ENCODE assay signal across 10 mouse cellular contexts in the genomic region with DNA sequence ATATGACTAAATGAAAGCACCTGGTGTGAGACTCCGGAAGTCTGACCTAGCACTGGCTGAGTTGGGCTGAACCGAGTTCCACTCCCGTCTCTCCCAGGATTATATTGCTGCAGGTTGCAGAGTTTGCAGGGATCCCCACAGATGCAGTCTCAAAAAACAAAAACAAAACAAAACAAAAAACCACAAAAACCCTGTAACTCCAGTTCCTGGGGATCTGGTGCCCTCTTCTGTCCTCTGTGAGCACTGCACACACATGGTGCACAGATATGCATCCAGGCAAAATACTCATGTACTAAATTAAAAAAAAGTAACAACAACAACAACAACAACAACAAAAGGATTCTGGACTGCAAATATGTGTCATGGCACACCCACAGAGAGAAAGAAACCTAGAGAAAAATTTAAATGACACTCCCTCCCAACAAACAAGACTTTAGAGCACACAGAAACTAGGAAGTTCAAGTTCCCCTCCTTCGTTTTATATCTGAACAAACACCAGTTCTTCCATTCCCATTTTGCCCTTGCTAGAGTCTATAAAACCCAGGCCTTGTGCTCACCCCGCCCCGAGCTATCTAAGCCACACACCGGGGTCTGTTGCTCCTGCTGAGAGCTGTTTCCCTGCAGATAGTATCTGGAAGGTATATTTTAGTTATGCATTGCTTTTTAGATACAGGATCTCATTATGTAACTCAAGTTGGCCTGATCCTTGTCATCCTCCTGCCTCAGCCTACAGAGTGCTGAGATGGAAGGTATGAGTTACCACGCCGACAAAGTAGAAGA. TPM values are rescaled to one million over a fixed set of nuclear protein-coding genes. Genes with fewer than 3 reads are reported as not detected.
DNase-seq lines count a peak whose midpoint lies in the region; ATAC-seq lines count a peak whose summit lies in the region.
"Had no signal": no experiment of that assay in that cellular context is flagged by ENCODE, and none has a peak within 500 bp of the region (broad histone marks: within the 10 kb centered on the region; RNA-seq: fewer than 3 reads in every experiment).

No protein-coding gene starts in this region.

- no peaks in the 10 kb centered on the region for H3K4me1 ChIP-seq in intestine, embryonic 14.5 days (replicated peaks; ENCODE audit: control insufficient read depth, insufficient read depth, low read length)
- H3K4me1 ChIP-seq in intestine, embryonic 16.5 days (ENCODE audit: control insufficient read depth, insufficient read depth, low read length), result no peaks in the 10 kb centered on the region
- no peaks in the 10 kb centered on the region for H3K4me1 ChIP-seq in liver, embryonic 15.5 days (replicated peaks)
- H3K4me1 ChIP-seq: hindbrain, embryonic 13.5 days had no signal

- no peak overlapping the region for H3K27ac ChIP-seq in intestine, embryonic 14.5 days (ENCODE audit: low read depth)
- no peak overlapping the region for H3K27ac ChIP-seq in intestine, embryonic 16.5 days (ENCODE audit: low read length)
- H3K27ac ChIP-seq in liver, embryonic 15.5 days (replicated peaks), result no peak overlapping the region
- H3K27ac ChIP-seq: hindbrain, embryonic 13.5 days had no signal

- H3K4me3 ChIP-seq in intestine, embryonic 14.5 days (ENCODE audit: low read depth, low read length), result no peak overlapping the region
- H3K4me3 ChIP-seq in intestine, embryonic 16.5 days (ENCODE audit: low read length), result no peak overlapping the region
- H3K4me3 ChIP-seq in liver, embryonic 15.5 days (replicated peaks), result no peak overlapping the region
- H3K4me3 ChIP-seq: erythroblast, embryonic 14.5 days; hindbrain, embryonic 13.5 days had no signal

- H3K9ac ChIP-seq in intestine, embryonic 14.5 days (ENCODE audit: low read length), result no peak overlapping the region
- no peak overlapping the region for H3K9ac ChIP-seq in intestine, embryonic 16.5 days (ENCODE audit: low read depth, low read length)
- H3K9ac ChIP-seq in liver, embryonic 15.5 days, result no peak overlapping the region
- H3K9ac ChIP-seq: hindbrain, embryonic 13.5 days had no signal

- H3K4me2 ChIP-seq in intestine, embryonic 14.5 days (ENCODE audit: low read length), result no peak overlapping the region
- no peak overlapping the region for H3K4me2 ChIP-seq in intestine, embryonic 16.5 days (ENCODE audit: low read depth, low read length)
- no peak overlapping the region for H3K4me2 ChIP-seq in liver, embryonic 15.5 days
- H3K4me2 ChIP-seq: hindbrain, embryonic 13.5 days had no signal

- H3K36me3 ChIP-seq in intestine, embryonic 14.5 days (ENCODE audit: control insufficient read depth, insufficient read depth, low read length), result peaks cover 93% of the 10 kb centered on the region
- H3K36me3 ChIP-seq in intestine, embryonic 16.5 days (ENCODE audit: control insufficient read depth, insufficient read depth, low read length), result peaks cover 29% of the 10 kb centered on the region
- peaks cover 90% of the 10 kb centered on the region for H3K36me3 ChIP-seq in liver, embryonic 15.5 days (replicated peaks)

- ATAC-seq in intestine, embryonic 14.5 days (replicated peaks; ENCODE audit: low FRiP score, low TSS enrichment, low read depth), result no peak
- ATAC-seq in intestine, embryonic 16.5 days, result no peak
- ATAC-seq in liver, embryonic 15.5 days (ENCODE audit: insufficient read depth), result peak; percentile 23; the same call in 1 of the 2 replicates

- peaks cover 4% of the 10 kb centered on the region; the same call in 1 of the 2 replicates for H3K9me3 ChIP-seq in intestine, embryonic 14.5 days (ENCODE audit: control insufficient read depth, low read length)
- H3K9me3 ChIP-seq in intestine, embryonic 16.5 days (ENCODE audit: control insufficient read depth, low read length), result no peaks in the 10 kb centered on the region
- no peaks in the 10 kb centered on the region for H3K9me3 ChIP-seq in liver, embryonic 15.5 days (replicated peaks)

- 91% methylated on average over 9 of the region's 9 CpGs for WGBS in intestine, embryonic 14.5 days
- 88% methylated on average over 9 of the region's 9 CpGs for WGBS in intestine, embryonic 16.5 days
- WGBS in liver, embryonic 15.5 days (ENCODE audit: insufficient replicate concordance), result 63% methylated on average over 9 of the region's 9 CpGs

- DNase-seq in intestine, embryonic 14.5 days (ENCODE audit: low spot score), result peak; percentile 52
- peak; percentile 60 for DNase-seq in A20 (ENCODE audit: low read depth, low spot score)
- DNase-seq in NIH3T3 (ENCODE audit: low read depth), result peak; percentile 47
- no peak for DNase-seq in layer of hippocampus, adult 9-10 months (ENCODE audit: low spot score)
- no peak for DNase-seq in urinary bladder, postnatal 36 days (ENCODE audit: low spot score in 2 of 2)
- DNase-seq in gastrocnemius, postnatal 10 days, result no peak

- no peaks in the 10 kb centered on the region for H3K27me3 ChIP-seq in intestine, embryonic 14.5 days (replicated peaks; ENCODE audit: control insufficient read depth, insufficient read depth, low read length)
- H3K27me3 ChIP-seq in intestine, embryonic 16.5 days (replicated peaks; ENCODE audit: control insufficient read depth, insufficient read depth, low read length), result no peaks in the 10 kb centered on the region
- H3K27me3 ChIP-seq in liver, embryonic 15.5 days, result no peaks in the 10 kb centered on the region
- H3K27me3 ChIP-seq: hindbrain, embryonic 13.5 days had no signal

RNA-seq across cellular contexts. Expression of gene Polg2, which starts 9.0 kb away (rescaled TPM):
- 11.5 and 13.5 TPM in 2 replicates for polyA plus RNA-seq in intestine, embryonic 14.5 days (2014; fragmentation: Nextera tagmentation; extraction: Ambion mirVana)
- polyA plus RNA-seq in intestine, embryonic 16.5 days (2015; fragmentation: Nextera tagmentation; extraction: Ambion mirVana), result 12.6 and 13.7 TPM in 2 replicates
- 3.8 and 4.7 TPM in 2 replicates for polyA plus RNA-seq in liver, embryonic 15.5 days (2015; fragmentation: Nextera tagmentation; extraction: Ambion mirVana)
- 1 to 10 TPM; 4.9 to 5.2 TPM for total RNA-seq in gastrocnemius, postnatal 10 days (2021)

RNA-seq across cellular contexts. Expression of gene Ddx5, which starts 18.6 kb away (rescaled TPM):
- 340 and 353 TPM in 2 replicates for polyA plus RNA-seq in intestine, embryonic 14.5 days (2014; fragmentation: Nextera tagmentation; extraction: Ambion mirVana)
- polyA plus RNA-seq in intestine, embryonic 16.5 days (2015; fragmentation: Nextera tagmentation; extraction: Ambion mirVana), result 227 and 230 TPM in 2 replicates
- polyA plus RNA-seq in liver, embryonic 15.5 days (2015; fragmentation: Nextera tagmentation; extraction: Ambion mirVana), result 114 and 115 TPM in 2 replicates
- total RNA-seq in gastrocnemius, postnatal 10 days (2021), result 100 to 1,000 TPM; 281 to 345 TPM

RNA-seq across cellular contexts. Expression of gene Cep95, which starts 18.7 kb away (rescaled TPM):
- 19.3 and 19.4 TPM in 2 replicates for polyA plus RNA-seq in intestine, embryonic 14.5 days (2014; fragmentation: Nextera tagmentation; extraction: Ambion mirVana)
- polyA plus RNA-seq in intestine, embryonic 16.5 days (2015; fragmentation: Nextera tagmentation; extraction: Ambion mirVana), result 15.4 and 16.3 TPM in 2 replicates
- 7.8 and 9.1 TPM in 2 replicates for polyA plus RNA-seq in liver, embryonic 15.5 days (2015; fragmentation: Nextera tagmentation; extraction: Ambion mirVana)
- 1 to 10 TPM; 5.5 to 8.7 TPM for total RNA-seq in gastrocnemius, postnatal 10 days (2021)

RNA-seq across cellular contexts. Expression of gene Milr1, which starts 19.4 kb away (rescaled TPM):
- polyA plus RNA-seq in intestine, embryonic 14.5 days (2014; fragmentation: Nextera tagmentation; extraction: Ambion mirVana), result 1.6 and 2.1 TPM in 2 replicates
- polyA plus RNA-seq in intestine, embryonic 16.5 days (2015; fragmentation: Nextera tagmentation; extraction: Ambion mirVana), result 1.6 and 1.7 TPM in 2 replicates
- polyA plus RNA-seq in liver, embryonic 15.5 days (2015; fragmentation: Nextera tagmentation; extraction: Ambion mirVana), result 2.8 and 3.2 TPM in 2 replicates
- total RNA-seq in gastrocnemius, postnatal 10 days (2021), result 1 to 10 TPM; 1.0 to 1.2 TPM
- polyA plus RNA-seq: erythroblast, embryonic 14.5 days had no signal

RNA-seq across cellular contexts. Expression of gene Pecam1, which starts 20.0 kb away (rescaled TPM):
- polyA plus RNA-seq in intestine, embryonic 14.5 days (2014; fragmentation: Nextera tagmentation; extraction: Ambion mirVana), result 44.3 and 49.9 TPM in 2 replicates
- polyA plus RNA-seq in intestine, embryonic 16.5 days (2015; fragmentation: Nextera tagmentation; extraction: Ambion mirVana), result 48.2 and 48.6 TPM in 2 replicates
- 7.0 and 7.8 TPM in 2 replicates for polyA plus RNA-seq in liver, embryonic 15.5 days (2015; fragmentation: Nextera tagmentation; extraction: Ambion mirVana)
- 100 to 1,000 TPM; 104 to 118 TPM for total RNA-seq in gastrocnemius, postnatal 10 days (2021)
- polyA plus RNA-seq: erythroblast, embryonic 14.5 days had no signal

Comparison
In these comparisons a context has a peak if more than half of its experiments do, and no peak if none do; other contexts are left out.
1. DNase-seq: peak in intestine, embryonic 14.5 days (single experiment), A20 (single experiment) and NIH3T3 (single experiment); none in layer of hippocampus, adult 9-10 months (single experiment), urinary bladder, postnatal 36 days (0 of 2) and gastrocnemius, postnatal 10 days (single experiment).